Mouse (Mus musculus): ENCODE data around the gene Adamts2. TPM values are rescaled to one million over a fixed set of nuclear protein-coding genes. Genes with fewer than 3 reads are reported as not detected.

Gene Adamts2
- polyA plus RNA-seq, 1 experiment: 2.6 TPM

GRCm38 (mm10) chr11:50603082-50603910, 1.4 kb downstream of the Adamts2 start:
- no peaks in the 10 kb centered on the region for H3K4me1 ChIP-seq (ENCODE audit: control insufficient read depth, insufficient read depth, insufficient read length, low read length)
- H3K4me3 ChIP-seq (ENCODE audit: low read depth, low read length): peak overlapping the region; percentile 57
- no peak overlapping the region for H3K27ac ChIP-seq (ENCODE audit: insufficient read depth, low read depth, low read length)
- 3% methylated on average over 52 of the region's 52 CpGs for WGBS
- H3K36me3 ChIP-seq (ENCODE audit: control insufficient read depth, insufficient read depth, low read length): no peaks in the 10 kb centered on the region
- H3K27me3 ChIP-seq (ENCODE audit: control insufficient read depth, insufficient read depth, low read length): peaks cover 21% of the 10 kb centered on the region
- TF ChIP-seq POLR2A (IDR thresholded peaks at IDR 0.05; ENCODE audit: low read depth, low read length) (no peak), CTCF (IDR thresholded peaks at IDR 0.05; ENCODE audit: extremely low read depth, insufficient read length, insufficient replicate concordance, low read depth, low read length) (no peak)

- Histone ChIP-seq H3K4me1 (ENCODE audit: control insufficient read depth, insufficient read depth, insufficient read length, low read length) (no peaks in the 10 kb centered on the region), H3K27ac (ENCODE audit: insufficient read depth, low read depth, low read length) (no peak overlapping the region), H3K36me3 (ENCODE audit: control insufficient read depth, insufficient read depth, low read length) (no peaks in the 10 kb centered on the region), H3K4me3 (ENCODE audit: low read depth, low read length) (no peak overlapping the region), H3K27me3 (ENCODE audit: control insufficient read depth, insufficient read depth, low read length) (peaks cover 21% of the 10 kb centered on the region)
- TF ChIP-seq POLR2A (IDR thresholded peaks at IDR 0.05; ENCODE audit: low read depth, low read length): no peak
- TF ChIP-seq CTCF (IDR thresholded peaks at IDR 0.05; ENCODE audit: extremely low read depth, insufficient read length, insufficient replicate concordance, low read depth, low read length): no peak
- WGBS: 72% methylated on average over 16 of the region's 16 CpGs
Measured at GRCm38 (mm10) chr11:50604371-50604770, 2.5 kb downstream of the Adamts2 start.

DNA sequence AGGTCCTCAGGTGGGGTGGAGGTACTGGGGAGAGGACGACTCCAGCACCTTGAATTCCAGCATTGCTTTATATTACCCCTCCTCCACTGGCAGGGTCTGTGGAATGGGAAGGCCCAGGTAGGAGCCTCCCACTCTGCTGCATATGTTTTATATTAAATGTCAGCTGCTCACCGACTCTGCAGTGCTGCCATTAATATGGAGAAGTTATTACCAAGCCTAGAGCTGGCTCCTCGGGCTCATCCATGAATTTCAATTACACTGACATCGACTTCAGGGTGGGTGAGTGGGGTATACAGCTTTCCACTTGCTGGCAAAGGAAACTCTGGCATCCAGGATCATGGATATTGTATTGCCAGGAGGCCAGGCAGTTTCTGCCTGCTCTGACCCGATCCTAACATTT, 9.3 kb downstream of the Adamts2 start:
- H3K4me3 ChIP-seq (ENCODE audit: low read depth, low read length): no peak overlapping the region
- no peaks in the 10 kb centered on the region for H3K4me1 ChIP-seq (ENCODE audit: control insufficient read depth, insufficient read depth, insufficient read length, low read length)
- whole genome bisulfite sequencing: 63% methylated on average over 5 of the region's 5 CpGs
- TF ChIP-seq CTCF (IDR thresholded peaks at IDR 0.05; ENCODE audit: extremely low read depth, insufficient read length, insufficient replicate concordance, low read depth, low read length): no peak
- no peak for TF ChIP-seq POLR2A (IDR thresholded peaks at IDR 0.05; ENCODE audit: low read depth, low read length)
- H3K27me3 ChIP-seq (ENCODE audit: control insufficient read depth, insufficient read depth, low read length): no peaks in the 10 kb centered on the region
- no peaks in the 10 kb centered on the region for H3K36me3 ChIP-seq (ENCODE audit: control insufficient read depth, insufficient read depth, low read length)
- no peak overlapping the region for H3K27ac ChIP-seq (ENCODE audit: insufficient read depth, low read depth, low read length)

GRCm38 (mm10) chr11:50617015-50617543, 15.2 kb downstream of the Adamts2 start:
- Histone ChIP-seq H3K36me3 (ENCODE audit: control insufficient read depth, insufficient read depth, low read length) (no peaks in the 10 kb centered on the region), H3K27ac (ENCODE audit: insufficient read depth, low read depth, low read length) (no peak overlapping the region), H3K27me3 (ENCODE audit: control insufficient read depth, insufficient read depth, low read length) (no peaks in the 10 kb centered on the region), H3K4me3 (ENCODE audit: low read depth, low read length) (no peak overlapping the region), H3K4me1 (ENCODE audit: control insufficient read depth, insufficient read depth, insufficient read length, low read length) (no peaks in the 10 kb centered on the region)
- no peak for TF ChIP-seq POLR2A (IDR thresholded peaks at IDR 0.05; ENCODE audit: low read depth, low read length)
- TF ChIP-seq CTCF (IDR thresholded peaks at IDR 0.05; ENCODE audit: extremely low read depth, insufficient read length, insufficient replicate concordance, low read depth, low read length): no peak
- 78% methylated on average over 11 of the region's 11 CpGs for WGBS

DNA sequence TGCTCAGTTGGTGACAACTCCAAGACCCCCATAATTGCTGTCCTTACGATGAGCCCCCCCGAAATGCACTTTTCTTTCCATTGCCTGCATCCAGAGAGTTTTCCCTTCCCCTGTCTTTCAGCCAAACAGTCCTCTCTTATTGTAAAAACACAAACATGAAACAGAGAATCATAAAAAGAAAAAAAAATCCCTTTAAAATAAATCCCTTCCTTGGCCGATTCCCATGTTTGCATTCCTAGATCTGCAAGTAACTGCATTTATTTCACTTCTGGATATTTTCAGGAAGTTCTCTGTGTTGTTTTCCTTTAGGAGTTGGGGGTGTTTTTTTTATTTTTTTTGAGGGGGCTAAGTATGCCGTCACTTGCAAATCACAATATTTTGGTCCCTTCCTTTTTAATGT, 19.0 kb downstream of the Adamts2 start:
- WGBS: 81% methylated on average over 4 of the region's 4 CpGs
- Histone ChIP-seq H3K4me3 (ENCODE audit: low read depth, low read length) (no peak overlapping the region), H3K4me1 (ENCODE audit: control insufficient read depth, insufficient read depth, insufficient read length, low read length) (no peaks in the 10 kb centered on the region), H3K27ac (ENCODE audit: insufficient read depth, low read depth, low read length) (no peak overlapping the region), H3K36me3 (ENCODE audit: control insufficient read depth, insufficient read depth, low read length) (no peaks in the 10 kb centered on the region), H3K27me3 (ENCODE audit: control insufficient read depth, insufficient read depth, low read length) (no peaks in the 10 kb centered on the region)
- no peak for TF ChIP-seq POLR2A (IDR thresholded peaks at IDR 0.05; ENCODE audit: low read depth, low read length)
- TF ChIP-seq CTCF (IDR thresholded peaks at IDR 0.05; ENCODE audit: extremely low read depth, insufficient read length, insufficient replicate concordance, low read depth, low read length): no peak

DNA sequence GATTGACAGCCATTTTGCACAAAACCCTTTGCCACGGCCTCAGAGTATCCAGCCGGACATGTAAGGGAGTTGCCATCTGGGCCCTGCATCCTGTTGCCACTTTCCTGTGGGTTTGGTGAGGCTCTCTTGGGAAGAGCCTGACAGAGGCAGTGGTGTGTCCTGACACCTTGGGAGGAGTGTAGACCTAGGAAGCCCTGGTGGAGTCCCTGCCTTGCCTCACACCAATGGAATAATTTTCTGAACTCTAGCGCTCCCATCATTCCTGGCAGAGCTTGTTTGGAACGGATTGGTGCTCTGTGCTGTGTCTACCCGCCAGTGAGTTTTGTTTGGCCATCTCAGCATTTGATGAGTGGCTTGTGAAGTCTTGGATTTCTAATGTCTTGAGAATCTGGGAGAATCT, 19.5 kb downstream of the Adamts2 start:
- 0 out of 2 replicates have a peak overlapping the region, but pooled peaks have one; percentile 41 for H3K27ac ChIP-seq (ENCODE audit: insufficient read depth, low read depth, low read length)
- no peak overlapping the region for H3K4me3 ChIP-seq (ENCODE audit: low read depth, low read length)
- TF ChIP-seq CTCF (IDR thresholded peaks at IDR 0.05; ENCODE audit: extremely low read depth, insufficient read length, insufficient replicate concordance, low read depth, low read length): no peak
- no peak for TF ChIP-seq POLR2A (IDR thresholded peaks at IDR 0.05; ENCODE audit: low read depth, low read length)
- 74% methylated on average over 5 of the region's 5 CpGs for WGBS
- H3K4me1 ChIP-seq (ENCODE audit: control insufficient read depth, insufficient read depth, insufficient read length, low read length): no peaks in the 10 kb centered on the region
- no peaks in the 10 kb centered on the region for H3K27me3 ChIP-seq (ENCODE audit: control insufficient read depth, insufficient read depth, low read length)
- H3K36me3 ChIP-seq (ENCODE audit: control insufficient read depth, insufficient read depth, low read length): no peaks in the 10 kb centered on the region

GRCm38 (mm10) chr11:50622238-50622726, 20.4 kb downstream of the Adamts2 start:
- no peaks in the 10 kb centered on the region for H3K36me3 ChIP-seq (ENCODE audit: control insufficient read depth, insufficient read depth, low read length)
- 46% methylated on average over 15 of the region's 15 CpGs for WGBS
- H3K27me3 ChIP-seq (ENCODE audit: control insufficient read depth, insufficient read depth, low read length): no peaks in the 10 kb centered on the region
- TF ChIP-seq POLR2A (IDR thresholded peaks at IDR 0.05; ENCODE audit: low read depth, low read length) (no peak), CTCF (IDR thresholded peaks at IDR 0.05; ENCODE audit: extremely low read depth, insufficient read length, insufficient replicate concordance, low read depth, low read length) (no peak)
- H3K27ac ChIP-seq (ENCODE audit: insufficient read depth, low read depth, low read length): peak overlapping the region; percentile 45; the same call in 1 of the 2 replicates
- H3K4me1 ChIP-seq (ENCODE audit: control insufficient read depth, insufficient read depth, insufficient read length, low read length): no peaks in the 10 kb centered on the region
- peak overlapping the region; percentile 25 for H3K4me3 ChIP-seq (ENCODE audit: low read depth, low read length)
